Mouse (Mus musculus) embryonic fibroblast, embryonic 13.5 days (primary cell): ENCODE results near the gene Trp53.

ENCODE experiments used
- CTCF ChIP-seq: IDR thresholded peaks from 2 replicates; pipeline ENCODE4 v1.5.1; 2011; ENCODE audit warnings: mild to moderate bottlenecking, control low read depth, low read length, moderate library complexity, borderline replicate concordance; ENCODE audit not compliant: insufficient read depth
- POLR2A ChIP-seq: IDR thresholded peaks from 2 replicates; pipeline ENCODE4 v1.6.1; 2011; ENCODE audit warnings: low read depth, mild to moderate bottlenecking, control low read depth, low read length, moderate library complexity

DNA sequence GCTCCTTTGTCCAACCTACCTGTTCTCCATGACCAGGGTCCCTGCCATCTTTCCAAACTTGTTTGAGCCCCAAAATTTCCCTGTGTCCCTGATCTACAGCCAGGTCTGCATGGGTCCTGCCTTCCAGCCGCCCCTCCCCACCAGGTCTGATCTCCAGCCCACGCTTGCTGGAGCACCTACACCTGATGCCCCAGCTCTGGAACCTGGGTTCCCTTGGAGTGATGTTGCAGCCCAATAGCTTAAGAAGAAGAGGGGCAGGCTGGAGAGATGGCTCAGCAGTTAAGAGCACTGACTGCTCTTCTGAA is 26.3 kb downstream of the Trp53 start:
- no peak for TF ChIP-seq CTCF
- no peak for TF ChIP-seq POLR2A
